Mouse (Mus musculus): Measurements from ENCODE around the gene Gm17190. TPM values are rescaled to one million over a fixed set of nuclear protein-coding genes. Genes with fewer than 3 reads are reported as not detected.

The Gm17190 gene
- polyA plus RNA-seq, 1 experiment from 2014 or later: not detected

DNA sequence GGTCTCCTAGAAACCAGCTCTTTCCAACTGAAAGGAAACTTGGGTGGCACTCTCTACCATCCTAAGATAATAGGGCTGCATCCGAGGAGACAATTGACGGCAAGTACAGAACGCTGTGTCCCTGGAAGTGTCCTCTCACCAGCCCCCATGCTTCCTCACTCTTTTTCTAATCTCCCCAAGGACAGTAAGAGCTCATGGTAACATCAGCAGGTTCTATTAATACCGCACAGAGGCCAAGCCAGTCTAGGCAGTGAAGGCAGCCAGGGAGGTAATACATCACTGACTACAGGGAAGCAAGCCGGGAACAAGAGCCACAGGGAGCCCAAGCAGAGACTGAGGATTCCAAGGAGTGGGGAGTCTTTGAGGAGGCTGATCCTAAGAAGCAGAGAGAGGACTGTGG, 43.2 kb downstream of the Gm17190 start:
- WGBS: 76% methylated on average over 5 of the region's 5 CpGs
- no peaks in the 10 kb centered on the region for H3K4me1 ChIP-seq (replicated peaks)
- H3K27ac ChIP-seq: no peak overlapping the region
- H3K9me3 ChIP-seq: no peaks in the 10 kb centered on the region
- H3K4me2 ChIP-seq (replicated peaks): no peak overlapping the region
- no peaks in the 10 kb centered on the region for H3K36me3 ChIP-seq
- no peak overlapping the region for H3K9ac ChIP-seq (replicated peaks)
- H3K4me3 ChIP-seq (replicated peaks): no peak overlapping the region
- no peak for ATAC-seq
- peaks cover 24% of the 10 kb centered on the region for H3K27me3 ChIP-seq

DNA sequence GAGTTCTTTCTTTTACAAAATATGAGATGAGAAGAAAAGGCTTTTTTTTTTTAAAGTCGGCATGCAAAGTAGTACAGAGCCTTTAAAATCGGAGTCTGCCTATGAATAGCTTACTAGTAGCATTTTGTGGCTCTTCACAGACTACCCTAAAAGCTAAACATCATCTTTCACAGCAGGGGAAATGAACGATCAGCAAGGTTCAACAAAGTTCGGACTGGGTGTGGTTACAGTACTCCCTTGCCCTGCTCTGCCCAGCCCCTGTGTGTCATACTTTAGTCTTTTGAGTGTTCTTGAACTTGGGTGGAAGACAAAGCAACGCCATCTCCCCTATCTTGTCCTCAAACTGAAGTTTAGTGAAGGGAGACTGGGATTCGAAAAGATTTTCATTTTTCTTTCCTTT, 44.8 kb downstream of the Gm17190 start:
- Histone ChIP-seq H3K27ac (no peak overlapping the region), H3K9me3 (no peaks in the 10 kb centered on the region), H3K4me1 (replicated peaks) (peaks cover 16% of the 10 kb centered on the region), H3K9ac (replicated peaks) (no peak overlapping the region), H3K27me3 (peaks cover 40% of the 10 kb centered on the region), H3K4me2 (replicated peaks) (no peak overlapping the region), H3K4me3 (replicated peaks) (no peak overlapping the region), H3K36me3 (no peaks in the 10 kb centered on the region)
- 87% methylated on average over 6 of the region's 6 CpGs for WGBS
- no peak for ATAC-seq

DNA sequence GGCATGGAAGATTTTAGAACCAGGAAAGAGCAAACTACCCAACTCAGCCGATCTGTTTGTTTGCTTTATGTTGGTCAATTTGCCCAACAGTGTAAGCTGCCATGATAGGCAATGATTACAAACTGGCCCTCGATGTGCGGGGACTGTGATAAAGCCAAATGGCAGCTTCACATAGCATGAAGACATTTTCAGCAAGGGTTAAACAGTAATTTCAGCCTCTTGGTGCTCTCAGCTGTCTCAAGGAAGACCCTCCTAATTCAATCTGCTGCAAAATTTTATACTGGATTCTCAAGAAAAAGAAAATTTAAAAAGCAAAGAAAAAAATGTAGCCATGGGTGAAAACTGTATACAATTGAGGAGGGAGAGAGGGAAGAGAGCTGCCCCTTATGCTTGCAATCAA, 47.2 kb downstream of the Gm17190 start:
- no peak overlapping the region for H3K27ac ChIP-seq
- H3K4me3 ChIP-seq (replicated peaks): no peak overlapping the region
- 93% methylated on average over 3 of the region's 3 CpGs for WGBS
- no peak overlapping the region for H3K9ac ChIP-seq (replicated peaks)
- peaks cover 51% of the 10 kb centered on the region for H3K27me3 ChIP-seq
- H3K9me3 ChIP-seq: no peaks in the 10 kb centered on the region
- H3K4me1 ChIP-seq (replicated peaks): peaks cover 35% of the 10 kb centered on the region
- H3K36me3 ChIP-seq: no peaks in the 10 kb centered on the region
- no peak overlapping the region for H3K4me2 ChIP-seq (replicated peaks)
- no peak for ATAC-seq

DNA sequence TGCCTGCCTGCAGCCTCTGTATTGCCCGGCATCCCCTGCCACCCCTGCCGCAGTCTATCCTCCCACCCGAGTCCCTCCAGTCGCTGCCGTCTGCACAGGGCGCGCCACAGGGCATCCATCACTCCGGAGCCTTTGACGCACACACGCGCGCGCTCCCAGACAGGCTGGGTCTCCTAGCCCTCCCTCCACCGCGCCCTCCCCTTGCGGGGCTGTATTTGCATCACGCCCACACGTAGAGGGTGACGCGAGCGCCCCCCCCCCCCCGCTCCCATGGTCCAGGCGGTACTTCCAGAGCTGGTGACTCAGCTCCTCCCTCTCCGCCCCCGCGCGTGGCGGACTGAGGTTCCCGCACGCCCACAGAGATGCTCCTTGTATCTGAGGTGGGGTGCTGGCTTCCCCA, 49.2 kb downstream of the Gm17190 start:
- Histone ChIP-seq H3K4me2 (replicated peaks) (peak overlapping the region; percentile 95), H3K27me3 (peaks cover 66% of the 10 kb centered on the region), H3K9me3 (no peaks in the 10 kb centered on the region), H3K4me3 (replicated peaks) (peak overlapping the region; percentile 53), H3K36me3 (no peaks in the 10 kb centered on the region), H3K27ac (no peak overlapping the region), H3K4me1 (replicated peaks) (peaks cover 35% of the 10 kb centered on the region), H3K9ac (replicated peaks) (peak overlapping the region; percentile 47)
- under 1% methylated on average over 26 of the region's 30 CpGs for WGBS
- peak; percentile 86 for ATAC-seq

DNA sequence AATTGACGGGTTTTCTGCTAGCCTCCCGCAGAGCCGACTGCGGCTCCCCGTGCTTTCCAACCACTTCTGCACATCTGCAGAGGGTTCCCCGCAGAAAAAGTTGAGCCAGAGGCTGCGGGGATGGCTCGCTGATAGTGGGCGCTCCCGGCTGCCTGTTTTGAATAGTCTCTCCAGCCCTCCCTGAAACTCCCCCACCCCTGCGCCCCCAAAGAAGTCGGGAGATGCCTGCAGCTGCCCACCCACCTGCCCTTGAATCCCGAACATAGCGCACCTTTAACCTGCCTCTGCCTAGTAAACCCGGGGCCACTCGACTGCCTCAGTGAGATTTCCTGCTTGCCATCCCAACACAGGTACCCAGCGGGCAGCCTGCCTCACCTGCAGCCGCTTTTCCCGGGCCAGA, 50.1 kb downstream of the Gm17190 start:
- H3K4me3 ChIP-seq (replicated peaks): peak overlapping the region; percentile 53
- ATAC-seq: peak; percentile 4; the same call in 1 of the 2 replicates
- no peaks in the 10 kb centered on the region for H3K36me3 ChIP-seq
- H3K9me3 ChIP-seq: no peaks in the 10 kb centered on the region
- peaks cover 64% of the 10 kb centered on the region for H3K27me3 ChIP-seq
- 0 out of 2 replicates have a peak overlapping the region, but pooled peaks have one; percentile 47 for H3K27ac ChIP-seq
- WGBS: 0% methylated on average over 17 of the region's 19 CpGs
- peaks cover 35% of the 10 kb centered on the region for H3K4me1 ChIP-seq (replicated peaks)
- H3K4me2 ChIP-seq (replicated peaks): peak overlapping the region; percentile 95
- H3K9ac ChIP-seq (replicated peaks): peak overlapping the region; percentile 63

DNA sequence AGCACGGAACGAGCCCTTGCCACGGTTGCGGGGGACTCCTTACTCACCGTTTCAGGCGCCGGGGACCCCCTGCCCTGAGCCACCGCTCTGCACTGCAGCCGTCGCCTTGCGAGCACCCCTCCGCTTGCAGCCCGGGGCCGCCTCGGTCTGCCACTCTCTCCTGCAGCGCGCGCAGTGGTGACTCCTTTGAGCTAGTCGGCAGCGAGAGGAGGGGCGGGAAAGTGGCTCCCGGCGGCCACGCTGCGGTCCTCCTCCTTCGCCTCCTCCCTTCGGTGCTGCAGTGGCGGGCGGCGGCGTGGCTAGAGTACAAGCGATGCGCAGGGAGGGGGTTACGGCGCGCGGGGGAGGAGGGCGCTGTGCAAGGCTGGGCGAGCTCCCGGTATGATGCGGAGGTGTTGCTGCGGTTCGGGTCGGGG, 50.6 kb downstream of the Gm17190 start, which contains the start of gene Sv2c:
Sv2c (minus strand) TSS at position 177 of the 416 bp plus-strand sequence.
- ATAC-seq: peak; percentile 82
- Histone ChIP-seq H3K4me2 (replicated peaks) (peak within 1 kb of the TSS; percentile 95), H3K27ac (peak within 1 kb of the TSS; percentile 48; the same call in 1 of the 2 replicates), H3K9me3 (no peaks in the 10 kb centered on the region), H3K36me3 (no peaks in the 10 kb centered on the region), H3K4me1 (replicated peaks) (peaks cover 35% of the 10 kb centered on the region), H3K9ac (replicated peaks) (peak within 1 kb of the TSS; percentile 63), H3K27me3 (peaks cover 59% of the 10 kb centered on the region), H3K4me3 (replicated peaks) (peak within 1 kb of the TSS; percentile 53)
- under 1% methylated on average over 44 of the region's 44 CpGs for WGBS

Other genes starting within 250 kb of the Gm17190 start
- gene Iqgap2, start 190.1 kb upstream of the Gm17190 start, polyA plus RNA-seq (2015; fragmentation: Nextera tagmentation; extraction: Ambion mirVana): 6.2 and 7.4 TPM in 2 replicates
- gene Gm20075, start 678 bp upstream of the Gm17190 start, polyA plus RNA-seq (2015; fragmentation: Nextera tagmentation; extraction: Ambion mirVana): 32.5 and 39.0 TPM in 2 replicates
- 2.8 and 3.4 TPM in 2 replicates for gene Sv2c, start 50.5 kb downstream of the Gm17190 start, polyA plus RNA-seq (2015; fragmentation: Nextera tagmentation; extraction: Ambion mirVana)

All from midbrain, embryonic 13.5 days (tissue).